Mouse (Mus musculus): Measurements from ENCODE around the gene Fbln5.

Gene Fbln5

GRCm38 (mm10) chr12:101759440-101760045 lies 59.3 kb downstream of the Fbln5 start:
- peak; percentile 32 for DNase-seq

GRCm38 (mm10) chr12:101758698-101759097 lies 60.2 kb downstream of the Fbln5 start:
- DNase-seq, result no peak

GRCm38 (mm10) chr12:101742375-101742774 lies 76.5 kb downstream of the Fbln5 start:
- no peak for DNase-seq

- DNase-seq, result peak; percentile 30
Observed at GRCm38 (mm10) chr12:101740486-101740885, 78.4 kb downstream of the Fbln5 start.

GRCm38 (mm10) chr12:101740045-101740444 lies 78.8 kb downstream of the Fbln5 start:
- DNase-seq, result no peak

- DNase-seq, result peak; percentile 59
Observed at GRCm38 (mm10) chr12:101718755-101719150, 100.1 kb downstream of the Fbln5 start.

GRCm38 (mm10) chr12:101718054-101718754 lies 100.7 kb downstream of the Fbln5 start, which contains the start of gene Tc2n:
TSS of gene Tc2n (minus strand) at chr12:101718523.
- peak; percentile 91 for DNase-seq

GRCm38 (mm10) chr12:101699176-101699575 lies 119.7 kb downstream of the Fbln5 start:
- DNase-seq, result no peak
